Mouse (Mus musculus) bone marrow, adult 2 months (tissue): ENCODE results near the gene Lrrk1. TPM values are rescaled to one million over a fixed set of nuclear protein-coding genes. Genes with fewer than 3 reads are reported as not detected.

Experiments
- H3K27ac ChIP-seq: fragments of 200-500 bp; 2 replicates; pipeline ENCODE4 v1.5.1; 2012; ENCODE audit warnings: low read depth, mild to moderate bottlenecking, control low read depth, inconsistent platforms, low read length; ENCODE audit not compliant: control insufficient read depth, poor library complexity, insufficient read depth
- H3K4me1 ChIP-seq: fragments of 200-500 bp; 2 replicates; pipeline ENCODE4 v1.6.1; 2011; ENCODE audit warnings: low read length; ENCODE audit not compliant: control insufficient read depth, insufficient read depth
- H3K4me3 ChIP-seq: fragments of 200-500 bp; replicated peaks from 2 replicates; pipeline ENCODE3; 2011; ENCODE audit warnings: mild to moderate bottlenecking, low read depth, low read length, control low read depth; ENCODE audit not compliant: control insufficient read depth
- CTCF ChIP-seq: fragments of 200-500 bp; IDR thresholded peaks from 2 replicates; pipeline ENCODE4 v1.5.1; 2011; ENCODE audit warnings: low read length, control low read depth; ENCODE audit not compliant: control insufficient read depth, insufficient read depth
- POLR2A ChIP-seq: fragments of 200-500 bp; IDR thresholded peaks from 2 replicates; pipeline ENCODE4 v1.6.1; 2011; ENCODE audit warnings: low read depth, mild to moderate bottlenecking, control low read depth, low read length, borderline replicate concordance; ENCODE audit not compliant: control insufficient read depth
- WGBS: fragments of 180-500 bp; shearing (Covaris S2); methylation state at CpG from one replicate; pipeline ENCODE4 v1.1.7; 2018; 5-methylcytosine and 5-hydroxymethylcytosine counted together
- polyA plus RNA-seq: library from polyadenylated mRNA; stranded (reverse); fragments of >200 nt; gene quantifications from 2 replicates; pipeline ENCODE4 v1.2.4, GENCODE M21; 2011; ENCODE audit warnings: low replicate concordance; ENCODE audit not compliant: missing spikeins, insufficient read depth, insufficient read length

The Lrrk1 gene
- polyA plus RNA-seq, 1 experiment = 21.6 TPM

- 79% methylated on average over 6 of the region's 6 CpGs for WGBS
- peak; percentile 45; the same call in 1 of the 2 replicates for TF ChIP-seq CTCF
- no peak for TF ChIP-seq POLR2A
- H3K4me1 ChIP-seq = no peaks in the 10 kb centered on the region
- H3K27ac ChIP-seq = no peak overlapping the region
- H3K4me3 ChIP-seq = no peak overlapping the region
Observed at GRCm38 (mm10) chr7:66409433-66409832, 21.3 kb upstream of the Lrrk1 start.

GRCm38 (mm10) chr7:66406971-66407370 is 18.8 kb upstream of the Lrrk1 start:
- H3K4me1 ChIP-seq = no peaks in the 10 kb centered on the region
- no peak overlapping the region for H3K4me3 ChIP-seq
- 76% methylated on average over 8 of the region's 8 CpGs for WGBS
- H3K27ac ChIP-seq = no peak overlapping the region
- TF ChIP-seq CTCF (no peak), POLR2A (no peak)

GRCm38 (mm10) chr7:66405951-66406721 is 18.0 kb upstream of the Lrrk1 start:
- Histone ChIP-seq H3K4me3 (no peak overlapping the region), H3K27ac (no peak overlapping the region), H3K4me1 (no peaks in the 10 kb centered on the region)
- 65% methylated on average over 13 of the region's 13 CpGs for WGBS
- TF ChIP-seq POLR2A = no peak
- no peak for TF ChIP-seq CTCF

GRCm38 (mm10) chr7:66405541-66405940 is 17.4 kb upstream of the Lrrk1 start:
- WGBS = 75% methylated on average over 11 of the region's 11 CpGs
- Histone ChIP-seq H3K27ac (no peak overlapping the region), H3K4me3 (no peak overlapping the region), H3K4me1 (no peaks in the 10 kb centered on the region)
- TF ChIP-seq CTCF (no peak), POLR2A (no peak)

- TF ChIP-seq CTCF = no peak
- TF ChIP-seq POLR2A = no peak
- no peak overlapping the region for H3K4me3 ChIP-seq
- H3K27ac ChIP-seq = no peak overlapping the region
- 40% methylated on average over 4 of the region's 4 CpGs for WGBS
- H3K4me1 ChIP-seq = no peaks in the 10 kb centered on the region
Observed at GRCm38 (mm10) chr7:66404802-66405201, 16.7 kb upstream of the Lrrk1 start.

GRCm38 (mm10) chr7:66404141-66404540 is 16.0 kb upstream of the Lrrk1 start:
- WGBS = 20% methylated on average over 10 of the region's 10 CpGs
- no peaks in the 10 kb centered on the region for H3K4me1 ChIP-seq
- TF ChIP-seq POLR2A (no peak), CTCF (no peak)
- no peak overlapping the region for H3K4me3 ChIP-seq
- H3K27ac ChIP-seq = no peak overlapping the region

- 80% methylated on average over 5 of the region's 5 CpGs for WGBS
- no peak overlapping the region for H3K4me3 ChIP-seq
- H3K4me1 ChIP-seq = no peaks in the 10 kb centered on the region
- TF ChIP-seq CTCF (no peak), POLR2A (no peak)
- H3K27ac ChIP-seq = no peak overlapping the region
Observed at GRCm38 (mm10) chr7:66402876-66403275, 14.7 kb upstream of the Lrrk1 start.

- H3K4me1 ChIP-seq = no peaks in the 10 kb centered on the region
- H3K4me3 ChIP-seq = no peak overlapping the region
- WGBS = 71% methylated on average over 8 of the region's 8 CpGs
- no peak overlapping the region for H3K27ac ChIP-seq
- TF ChIP-seq CTCF (no peak), POLR2A (no peak)
Observed at GRCm38 (mm10) chr7:66401605-66402004, 13.5 kb upstream of the Lrrk1 start.

GRCm38 (mm10) chr7:66397288-66397687 is 9.1 kb upstream of the Lrrk1 start:
- 79% methylated on average over 3 of the region's 3 CpGs for WGBS
- H3K4me1 ChIP-seq = no peaks in the 10 kb centered on the region
- H3K27ac ChIP-seq = no peak overlapping the region
- H3K4me3 ChIP-seq = no peak overlapping the region
- TF ChIP-seq CTCF (no peak), POLR2A (no peak)
